Mouse (Mus musculus): Measurements from ENCODE around the gene Parvb.

DNA sequence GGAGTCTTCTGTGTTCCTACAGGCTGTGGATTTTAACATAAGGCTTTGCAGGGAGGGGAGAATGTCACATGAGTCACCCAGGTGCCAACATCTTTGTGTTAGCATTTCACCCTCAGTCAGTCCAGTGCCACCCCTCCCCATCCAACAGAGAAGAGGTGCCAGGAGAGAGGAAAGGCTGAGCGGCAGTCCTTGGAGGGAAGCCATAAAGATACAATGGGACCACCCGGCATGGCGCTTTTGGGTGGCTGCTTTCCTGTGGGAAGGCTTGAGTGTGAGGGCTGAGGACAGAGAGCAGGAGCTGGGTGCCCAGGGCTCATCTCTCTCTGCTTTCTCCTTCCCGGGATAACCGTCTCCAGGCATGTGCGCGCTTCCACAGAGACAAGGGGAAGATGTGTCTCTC is 13.3 kb downstream of the Parvb start:
- no peak for TF ChIP-seq CTCF (conservative IDR thresholded peaks at IDR 0.05; ENCODE audit: insufficient read depth, insufficient read length, low read depth, low read length)
- no peak for TF ChIP-seq POLR2A (IDR thresholded peaks at IDR 0.05; ENCODE audit: low read depth, low read length)

Measured in kidney, adult 2 months (tissue).